Mouse (Mus musculus) monocyte, adult 2 months (primary cell): ENCODE measurements around the gene Misp.

ENCODE experiments used
- DNase-seq, 2 experiments: peaks; one replicate each; pipeline ENCODE4 v3.0.0; 2022; ENCODE audit warnings: low spot score in 2 of 2, low read depth in 1 of 2

Gene Misp

GRCm38 (mm10) chr10:79853860-79854795 lies 33.3 kb downstream of the Misp start, which contains the start of gene Ptbp1:
Gene Ptbp1, plus strand, starts transcription at chr10:79854427.
- peak; percentile 96 to 97 for DNase-seq

DNA sequence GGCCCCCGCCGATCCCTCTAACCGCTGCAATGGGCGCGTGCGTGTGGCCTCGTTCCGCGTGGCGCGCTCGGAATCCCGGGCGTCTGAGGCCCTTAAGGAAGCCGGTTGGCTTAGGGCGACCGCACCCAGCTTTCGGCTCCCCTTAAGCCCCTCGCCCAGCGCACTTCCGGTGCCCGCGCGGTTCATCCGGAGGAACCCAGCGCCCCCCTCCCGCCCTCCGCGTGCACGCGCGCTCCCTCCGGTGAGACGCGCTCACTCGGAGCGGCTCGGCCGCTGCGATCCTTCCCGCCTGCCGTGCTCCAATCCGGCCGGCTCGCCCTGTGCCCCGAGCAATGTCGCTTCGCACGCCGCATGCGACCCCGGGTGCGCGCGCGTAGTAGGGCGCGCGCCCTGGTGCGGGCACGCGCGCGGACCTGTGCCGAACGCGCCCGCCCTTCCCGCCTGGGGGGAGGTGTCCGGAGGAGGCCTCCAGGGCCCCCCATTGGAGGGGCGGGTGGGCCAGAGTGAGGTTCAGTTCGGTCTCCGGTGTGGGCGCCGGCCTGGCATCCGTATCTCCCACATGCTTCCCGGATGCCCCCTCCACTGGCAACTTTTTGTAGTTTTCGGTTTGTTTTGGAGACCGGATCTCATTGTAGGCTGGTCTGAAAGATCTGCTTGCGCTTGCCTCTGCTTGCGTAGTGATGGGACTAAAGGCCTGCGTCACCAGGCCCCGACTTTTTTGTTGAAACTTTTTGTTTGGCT lies 34.2 kb downstream of the Misp start:
- no peak for DNase-seq

GRCm38 (mm10) chr10:79855558-79856184 lies 34.9 kb downstream of the Misp start:
- DNase-seq = no peak

- no peak for DNase-seq
Observed at GRCm38 (mm10) chr10:79856280-79856679, 35.5 kb downstream of the Misp start.

GRCm38 (mm10) chr10:79856704-79857451 lies 36.1 kb downstream of the Misp start:
- DNase-seq = no peak

- DNase-seq = peak in 1 of 2 experiments; percentile 47
Observed at GRCm38 (mm10) chr10:79857452-79857811, 36.6 kb downstream of the Misp start.

DNA sequence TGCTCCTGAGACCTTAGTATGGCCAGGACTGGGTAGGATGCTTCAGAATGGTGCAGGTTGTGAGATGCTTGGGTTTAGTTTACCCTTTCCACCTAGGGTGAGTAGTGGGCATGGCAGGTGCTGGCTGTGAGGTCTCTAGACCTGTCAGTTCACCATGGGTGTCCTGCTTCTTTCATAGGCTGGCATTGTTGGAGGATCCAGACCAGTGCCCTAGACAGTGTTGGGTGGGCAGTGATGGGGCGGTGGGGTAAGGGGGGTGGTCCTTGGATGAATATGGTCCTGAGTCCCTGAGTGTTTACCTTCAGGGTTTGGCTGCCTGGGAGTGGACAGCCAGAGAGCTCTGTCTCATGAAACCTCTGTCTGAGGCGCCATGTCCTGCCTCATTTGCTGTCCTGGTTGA lies 37.1 kb downstream of the Misp start:
- no peak for DNase-seq

DNA sequence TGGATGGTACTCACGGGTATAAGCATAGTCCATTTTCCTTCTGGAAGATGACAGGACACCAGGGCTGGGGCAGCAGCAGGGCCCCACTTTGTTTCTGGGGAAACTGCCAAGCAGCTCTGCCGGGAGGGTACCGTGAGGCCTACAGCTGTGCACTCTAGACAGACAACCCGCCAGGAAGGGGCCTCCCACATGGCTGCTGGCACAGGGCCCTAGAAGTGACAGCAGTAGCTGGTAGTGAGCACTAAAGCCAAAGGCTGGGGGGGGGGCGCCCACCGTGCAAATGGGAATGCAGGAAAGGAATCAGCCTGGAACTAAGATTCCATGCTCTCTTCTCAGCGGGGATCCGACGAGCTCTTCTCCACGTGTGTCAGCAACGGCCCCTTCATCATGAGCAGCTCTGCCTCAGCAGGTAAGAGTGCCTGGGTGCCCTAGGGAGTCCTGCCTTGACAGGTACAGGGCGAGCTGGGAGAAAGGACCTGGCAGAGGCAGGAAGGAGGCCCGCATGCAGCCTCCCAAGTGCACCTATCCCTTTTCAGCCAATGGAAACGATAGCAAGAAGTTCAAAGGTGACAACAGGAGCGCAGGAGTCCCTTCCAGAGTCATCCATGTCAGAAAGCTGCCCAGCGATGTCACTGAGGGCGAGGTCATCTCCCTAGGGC lies 37.8 kb downstream of the Misp start:
- DNase-seq = no peak

GRCm38 (mm10) chr10:79859116-79859515 lies 38.3 kb downstream of the Misp start:
- no peak for DNase-seq

DNA sequence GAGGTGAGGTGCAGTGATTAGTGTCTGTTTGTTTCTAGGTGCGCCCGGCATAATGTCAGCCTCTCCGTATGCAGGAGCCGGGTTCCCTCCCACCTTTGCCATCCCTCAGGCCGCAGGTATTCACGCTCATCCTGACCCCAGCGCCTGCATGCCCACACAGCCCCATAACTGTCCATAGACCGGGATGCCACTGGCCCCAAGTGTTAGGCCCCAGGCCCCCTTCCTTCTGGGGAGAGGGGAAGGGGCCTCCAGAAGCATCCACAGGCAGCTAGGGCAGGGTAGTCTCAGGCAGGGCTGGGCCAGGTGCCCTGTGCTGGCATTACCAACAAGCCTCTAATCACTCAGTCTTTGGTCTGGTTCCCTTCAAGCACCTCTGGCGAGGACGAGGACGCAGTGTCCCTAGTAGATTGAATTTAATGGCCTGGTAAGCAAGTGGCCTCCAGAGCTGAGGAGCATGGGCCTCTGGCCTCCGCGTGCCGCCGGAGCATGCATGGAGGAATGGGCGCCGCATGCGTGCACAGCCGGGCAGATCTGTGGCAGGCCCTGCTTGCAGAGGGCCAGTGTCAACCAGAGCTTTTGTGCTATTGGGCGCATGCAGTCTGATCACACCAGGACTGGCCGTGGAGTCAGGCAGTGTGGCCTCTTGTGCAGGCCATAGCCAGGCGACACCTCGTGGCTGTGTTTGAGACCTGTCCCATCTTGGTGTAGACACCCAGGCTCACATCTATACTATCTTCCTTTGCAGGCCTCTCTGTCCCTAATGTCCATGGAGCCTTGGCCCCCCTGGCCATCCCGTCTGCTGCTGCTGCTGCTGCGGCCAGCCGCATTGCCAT lies 39.5 kb downstream of the Misp start:
- no peak for DNase-seq

GRCm38 (mm10) chr10:79861230-79862048 lies 40.6 kb downstream of the Misp start:
- no peak for DNase-seq

- DNase-seq = no peak
Observed at GRCm38 (mm10) chr10:79862049-79862788, 41.4 kb downstream of the Misp start.

DNA sequence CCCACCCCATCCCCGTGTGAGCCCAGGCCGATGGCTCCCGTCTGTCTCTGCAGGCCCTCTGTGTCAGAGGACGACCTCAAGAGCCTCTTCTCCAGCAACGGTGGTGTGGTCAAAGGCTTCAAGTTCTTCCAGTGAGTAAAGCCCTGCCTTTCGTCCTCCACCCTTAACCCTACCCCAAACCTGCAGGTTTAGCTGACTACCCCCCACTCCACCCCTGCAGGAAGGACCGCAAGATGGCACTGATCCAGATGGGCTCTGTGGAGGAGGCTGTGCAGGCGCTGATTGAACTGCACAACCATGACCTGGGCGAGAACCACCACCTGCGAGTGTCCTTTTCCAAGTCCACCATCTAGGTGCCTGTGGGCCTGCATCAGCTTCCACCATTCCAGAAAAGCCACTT lies 42.1 kb downstream of the Misp start:
- no peak for DNase-seq

- no peak for DNase-seq
Observed at GRCm38 (mm10) chr10:79864351-79865188, 43.8 kb downstream of the Misp start.

- no peak for DNase-seq
Observed at GRCm38 (mm10) chr10:79865189-79865601, 44.4 kb downstream of the Misp start.

- DNase-seq = no peak
Observed at GRCm38 (mm10) chr10:79865801-79866295, 45.1 kb downstream of the Misp start.

- DNase-seq = no peak
Observed at GRCm38 (mm10) chr10:79866601-79867000, 45.8 kb downstream of the Misp start.
